Mouse (Mus musculus): ENCODE results near the gene Fbxw8. TPM values are rescaled to one million over a fixed set of nuclear protein-coding genes. Genes with fewer than 3 reads are reported as not detected.

The Fbxw8 gene
- polyA plus RNA-seq, 1 experiment from 2014 or later = 14.0 TPM

GRCm38 (mm10) chr5:118188356-118188755 is 33.1 kb upstream of the Fbxw8 start:
- 64% methylated on average over 6 of the region's 6 CpGs for WGBS
- no peak for ATAC-seq (ENCODE audit: low FRiP score, low TSS enrichment)
- Histone ChIP-seq H3K27ac (replicated peaks) (no peak overlapping the region), H3K9me3 (ENCODE audit: control insufficient read depth, low read length) (no peaks in the 10 kb centered on the region), H3K36me3 (ENCODE audit: control insufficient read depth, insufficient read depth, low read length) (no peaks in the 10 kb centered on the region), H3K27me3 (ENCODE audit: control insufficient read depth, insufficient read depth, low read length) (no peaks in the 10 kb centered on the region), H3K4me3 (ENCODE audit: low read depth, low read length) (no peak overlapping the region), H3K4me2 (replicated peaks; ENCODE audit: low read depth) (no peak overlapping the region), H3K9ac (ENCODE audit: low read length) (no peak overlapping the region), H3K4me1 (replicated peaks; ENCODE audit: control insufficient read depth, insufficient read depth) (no peaks in the 10 kb centered on the region)
- TF ChIP-seq EP300 (optimal IDR thresholded peaks at IDR 0.05) = no peak
- no peak for TF ChIP-seq CTCF (IDR thresholded peaks at IDR 0.05; ENCODE audit: low read depth)
- no peak for DNase-seq (ENCODE audit: low spot score)

GRCm38 (mm10) chr5:118186903-118187633 is 31.8 kb upstream of the Fbxw8 start:
- H3K4me1 ChIP-seq (replicated peaks; ENCODE audit: control insufficient read depth, insufficient read depth) = no peaks in the 10 kb centered on the region
- TF ChIP-seq CTCF (IDR thresholded peaks at IDR 0.05; ENCODE audit: low read depth) = no peak
- no peak for TF ChIP-seq EP300 (optimal IDR thresholded peaks at IDR 0.05)
- DNase-seq (ENCODE audit: low spot score) (no peak), ATAC-seq (ENCODE audit: low FRiP score, low TSS enrichment) (no peak)
- WGBS = 71% methylated on average over 9 of the region's 9 CpGs
- no peak overlapping the region for H3K4me3 ChIP-seq (ENCODE audit: low read depth, low read length)
- no peak overlapping the region for H3K4me2 ChIP-seq (replicated peaks; ENCODE audit: low read depth)
- H3K9me3 ChIP-seq (ENCODE audit: control insufficient read depth, low read length) = no peaks in the 10 kb centered on the region
- no peaks in the 10 kb centered on the region for H3K36me3 ChIP-seq (ENCODE audit: control insufficient read depth, insufficient read depth, low read length)
- no peak overlapping the region for H3K9ac ChIP-seq (ENCODE audit: low read length)
- no peak overlapping the region for H3K27ac ChIP-seq (replicated peaks)
- no peaks in the 10 kb centered on the region for H3K27me3 ChIP-seq (ENCODE audit: control insufficient read depth, insufficient read depth, low read length)

- TF ChIP-seq EP300 (optimal IDR thresholded peaks at IDR 0.05) (no peak), CTCF (IDR thresholded peaks at IDR 0.05; ENCODE audit: low read depth) (no peak)
- Histone ChIP-seq H3K36me3 (ENCODE audit: control insufficient read depth, insufficient read depth, low read length) (no peaks in the 10 kb centered on the region), H3K9me3 (ENCODE audit: control insufficient read depth, low read length) (no peaks in the 10 kb centered on the region), H3K4me3 (ENCODE audit: low read depth, low read length) (no peak overlapping the region), H3K4me1 (replicated peaks; ENCODE audit: control insufficient read depth, insufficient read depth) (no peaks in the 10 kb centered on the region), H3K27ac (replicated peaks) (no peak overlapping the region), H3K9ac (ENCODE audit: low read length) (no peak overlapping the region), H3K27me3 (ENCODE audit: control insufficient read depth, insufficient read depth, low read length) (peaks cover 8% of the 10 kb centered on the region; the same call in 1 of the 2 replicates), H3K4me2 (replicated peaks; ENCODE audit: low read depth) (no peak overlapping the region)
- 55% methylated on average over 7 of the region's 7 CpGs for WGBS
- DNase-seq (ENCODE audit: low spot score) (no peak), ATAC-seq (ENCODE audit: low FRiP score, low TSS enrichment) (no peak)
Observed at GRCm38 (mm10) chr5:118177640-118178039, 22.4 kb upstream of the Fbxw8 start.

- no peak for DNase-seq (ENCODE audit: low spot score)
- Histone ChIP-seq H3K9ac (ENCODE audit: low read length) (no peak overlapping the region), H3K4me2 (replicated peaks; ENCODE audit: low read depth) (no peak overlapping the region), H3K4me1 (replicated peaks; ENCODE audit: control insufficient read depth, insufficient read depth) (0 out of 2 replicates have a peak, but pooled peaks cover 3% of the 10 kb centered on the region), H3K27me3 (ENCODE audit: control insufficient read depth, insufficient read depth, low read length) (peaks cover 13% of the 10 kb centered on the region; the same call in 1 of the 2 replicates), H3K36me3 (ENCODE audit: control insufficient read depth, insufficient read depth, low read length) (no peaks in the 10 kb centered on the region), H3K27ac (replicated peaks) (no peak overlapping the region), H3K9me3 (ENCODE audit: control insufficient read depth, low read length) (no peaks in the 10 kb centered on the region), H3K4me3 (ENCODE audit: low read depth, low read length) (no peak overlapping the region)
- no peak for TF ChIP-seq EP300 (optimal IDR thresholded peaks at IDR 0.05)
- peak; percentile 40 for TF ChIP-seq CTCF (IDR thresholded peaks at IDR 0.05; ENCODE audit: low read depth)
- WGBS = 9% methylated on average over 2 of the region's 2 CpGs
- no peak for ATAC-seq (ENCODE audit: low FRiP score, low TSS enrichment)
Observed at GRCm38 (mm10) chr5:118175137-118175536, 19.9 kb upstream of the Fbxw8 start.

DNA sequence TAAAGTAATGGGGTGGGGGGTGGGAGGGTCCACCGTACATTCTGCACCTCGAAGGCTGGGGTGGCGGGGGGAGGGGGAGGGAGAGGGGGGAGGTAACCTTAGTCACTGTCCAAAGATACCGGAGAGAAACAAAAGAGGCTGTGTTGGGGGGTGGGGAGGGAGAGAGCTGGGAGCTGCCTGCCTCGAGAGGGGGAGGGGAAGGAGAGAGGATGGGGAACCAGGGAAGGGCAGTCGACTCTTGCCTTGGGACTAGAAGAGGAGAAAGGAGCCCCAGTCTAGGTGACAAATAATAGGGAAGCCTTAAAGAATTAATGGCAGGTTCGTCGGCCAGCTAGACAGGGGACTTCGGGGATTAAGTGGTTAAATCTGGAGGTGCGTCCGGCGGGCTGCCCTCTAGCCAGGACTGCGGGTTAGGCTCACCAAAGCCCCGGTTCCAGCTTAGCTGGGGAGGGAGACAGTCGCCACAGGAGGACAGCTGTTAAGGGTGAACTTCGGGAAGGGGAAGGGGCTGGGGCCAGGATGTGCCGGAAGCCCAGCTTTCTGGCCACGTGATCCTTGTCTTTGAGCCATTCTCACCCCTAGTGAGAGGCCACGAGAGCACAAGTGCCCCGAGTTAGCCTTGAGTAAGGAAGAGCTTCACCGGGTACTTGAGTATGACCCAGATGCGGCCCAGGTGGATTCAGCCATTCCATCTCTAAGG is 19.2 kb upstream of the Fbxw8 start:
- Histone ChIP-seq H3K9me3 (ENCODE audit: control insufficient read depth, low read length) (no peaks in the 10 kb centered on the region), H3K36me3 (ENCODE audit: control insufficient read depth, insufficient read depth, low read length) (no peaks in the 10 kb centered on the region), H3K27me3 (ENCODE audit: control insufficient read depth, insufficient read depth, low read length) (peaks cover 13% of the 10 kb centered on the region; the same call in 1 of the 2 replicates), H3K9ac (ENCODE audit: low read length) (no peak overlapping the region), H3K4me1 (replicated peaks; ENCODE audit: control insufficient read depth, insufficient read depth) (peaks cover 8% of the 10 kb centered on the region; the same call in 1 of the 2 replicates), H3K4me3 (ENCODE audit: low read depth, low read length) (no peak overlapping the region; the same call in 1 of the 2 replicates), H3K4me2 (replicated peaks; ENCODE audit: low read depth) (0 out of 2 replicates have a peak overlapping the region, but pooled peaks have one; percentile 4), H3K27ac (replicated peaks) (no peak overlapping the region)
- ATAC-seq (ENCODE audit: low FRiP score, low TSS enrichment) (no peak), DNase-seq (ENCODE audit: low spot score) (no peak)
- 2% methylated on average over 21 of the region's 22 CpGs for WGBS
- TF ChIP-seq CTCF (IDR thresholded peaks at IDR 0.05; ENCODE audit: low read depth) (no peak), EP300 (optimal IDR thresholded peaks at IDR 0.05) (no peak)

Data from stomach, postnatal 0 days (tissue).